Mouse (Mus musculus): Measurements from ENCODE around the gene Sult1e1.

- TF ChIP-seq GATA1 (IDR thresholded peaks at IDR 0.05; ENCODE audit: low read length) = no peak
- TF ChIP-seq TAL1 (IDR thresholded peaks at IDR 0.05; ENCODE audit: low read length) = no peak
Observed at GRCm38 (mm10) chr5:87532288-87532687, 59.1 kb downstream of the Sult1e1 start.
